Mouse (Mus musculus) gonadal fat pad, adult 2 months (tissue): ENCODE data around the gene Stx16. TPM values are rescaled to one million over a fixed set of nuclear protein-coding genes. Genes with fewer than 3 reads are reported as not detected.

ENCODE experiments used
- DNase-seq: peaks from one replicate; pipeline ENCODE4 v3.0.0-alpha.2; 2012; ENCODE audit warnings: low read depth
- polyA plus RNA-seq: library from polyadenylated mRNA; depleted of rRNA; stranded (reverse); fragments of >200 nt; gene quantifications from 2 replicates; pipeline ENCODE4 v1.2.3, GENCODE M21; 2012; rRNA removed

Stx16 gene
- polyA plus RNA-seq, 1 experiment: 58.8 TPM

GRCm38 (mm10) chr2:174126522-174127375 is 50.6 kb downstream of the Stx16 start:
- DNase-seq: no peak

- DNase-seq: no peak
Measured at GRCm38 (mm10) chr2:174127376-174127713, 51.2 kb downstream of the Stx16 start.

GRCm38 (mm10) chr2:174128926-174129325 is 52.8 kb downstream of the Stx16 start:
- no peak for DNase-seq

GRCm38 (mm10) chr2:174130468-174131097 is 54.5 kb downstream of the Stx16 start:
- DNase-seq: no peak

- no peak for DNase-seq
Measured at GRCm38 (mm10) chr2:174132413-174132969, 56.4 kb downstream of the Stx16 start.

Other genes starting within 250 kb of the Stx16 start
- gene Npepl1, start 34.0 kb downstream of the Stx16 start, polyA plus RNA-seq: 71.8 and 85.7 TPM in 2 replicates
- gene Gnas, start 208.0 kb downstream of the Stx16 start, polyA plus RNA-seq: 1,261 and 1,453 TPM in 2 replicates